Mouse (Mus musculus): ENCODE results near the gene Gigyf2. TPM values are rescaled to one million over a fixed set of nuclear protein-coding genes. Genes with fewer than 3 reads are reported as not detected.
A peak's percentile ranks its signal among the peaks of the same experiment; 100 is the strongest.
"Not testable (repeated sequence)": the region's sequence is repeated elsewhere in the genome, so short reads cannot be mapped to it uniquely, and the experiment has no call there.

Gene Gigyf2
- polyA plus RNA-seq, 1 experiment, result 22.8 TPM

DNA sequence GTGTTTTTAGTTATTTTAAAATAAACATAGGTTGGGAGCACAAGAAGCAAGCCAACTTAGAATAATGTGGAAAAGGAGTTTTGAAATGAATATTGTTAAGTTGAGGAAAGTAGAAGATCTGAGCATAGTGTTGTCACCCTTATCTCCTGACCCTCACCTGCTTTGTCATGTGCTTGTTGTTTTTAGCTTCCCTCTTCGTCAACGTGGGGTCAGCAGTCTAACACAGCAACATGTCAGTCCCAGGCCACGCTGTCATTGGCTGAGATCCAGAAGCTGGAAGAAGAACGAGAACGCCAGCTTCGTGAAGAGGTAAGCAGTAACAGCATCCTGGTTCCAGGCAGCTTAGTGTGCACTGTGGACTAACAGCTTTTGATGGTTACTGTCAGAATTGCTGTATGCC lies 109.8 kb downstream of the Gigyf2 start:
- WGBS, result 92% methylated on average over 6 of the region's 6 CpGs
- Histone ChIP-seq H3K27ac (ENCODE audit: insufficient read depth, low read length) (no peak overlapping the region), H3K4me1 (ENCODE audit: control insufficient read depth, insufficient read depth, insufficient read length) (no peaks in the 10 kb centered on the region), H3K4me3 (ENCODE audit: extremely low read depth, insufficient read depth, insufficient read length) (no peak overlapping the region), H3K36me3 (ENCODE audit: control insufficient read depth, insufficient read depth, low read length) (peaks cover 49% of the 10 kb centered on the region), H3K27me3 (ENCODE audit: control insufficient read depth, insufficient read depth, low read length) (no peaks in the 10 kb centered on the region)
- no peak for TF ChIP-seq CTCF (IDR thresholded peaks at IDR 0.05; ENCODE audit: extremely low read depth, insufficient read depth, insufficient read length, insufficient replicate concordance)
- TF ChIP-seq POLR2A (IDR thresholded peaks at IDR 0.05; ENCODE audit: low read depth, low read length), result no peak
- DNase-seq (ENCODE audit: low read depth in 1 of 2, low spot score in 2 of 2), result no peak

DNA sequence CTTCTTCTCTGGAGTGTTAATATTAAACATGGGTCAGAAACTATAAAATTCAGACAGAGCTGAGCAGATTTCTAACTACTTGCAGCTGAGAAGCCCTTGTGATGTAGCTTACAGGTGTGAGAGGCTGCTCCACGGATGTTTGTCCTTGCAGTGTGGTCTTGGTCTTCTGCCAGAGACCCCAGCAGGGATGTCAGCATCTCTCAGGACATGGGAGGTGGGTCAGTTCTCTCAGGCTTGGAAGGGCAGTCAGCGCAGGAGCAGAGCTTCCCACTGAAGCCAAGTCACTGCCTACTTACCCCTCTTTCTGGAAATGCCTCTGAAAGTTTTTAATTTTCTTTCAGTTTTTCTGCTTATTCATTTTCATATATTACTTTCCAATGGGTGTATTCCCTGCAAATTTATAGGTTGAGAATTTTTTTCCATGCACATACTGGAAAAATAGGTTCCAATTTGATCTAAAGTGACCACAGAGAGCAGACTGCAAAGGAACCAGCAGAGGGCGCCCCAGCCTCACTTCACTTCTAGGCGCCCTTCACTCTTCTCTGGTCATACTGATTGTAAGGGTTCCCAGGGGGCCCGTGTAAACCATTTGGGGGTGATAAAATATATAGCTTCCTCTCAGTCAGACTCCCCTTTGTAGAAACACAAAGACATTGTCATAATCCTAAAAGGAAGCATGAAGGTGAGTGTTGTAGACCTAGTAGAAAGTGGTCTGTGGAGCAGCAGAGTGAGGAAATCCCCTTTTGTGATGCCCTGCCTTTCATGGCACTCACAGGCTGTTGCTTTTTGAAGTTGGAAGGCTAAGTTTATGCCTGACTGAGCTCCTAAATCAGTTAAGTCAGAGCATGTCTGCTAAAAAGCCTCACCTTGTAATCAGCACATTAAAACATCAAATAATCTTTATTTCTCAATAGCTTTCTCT lies 120.6 kb downstream of the Gigyf2 start:
- Histone ChIP-seq H3K27ac (ENCODE audit: insufficient read depth, low read length) (no peak overlapping the region), H3K36me3 (ENCODE audit: control insufficient read depth, insufficient read depth, low read length) (peaks cover 29% of the 10 kb centered on the region), H3K4me3 (ENCODE audit: extremely low read depth, insufficient read depth, insufficient read length) (no peak overlapping the region), H3K4me1 (ENCODE audit: control insufficient read depth, insufficient read depth, insufficient read length) (no peaks in the 10 kb centered on the region), H3K27me3 (ENCODE audit: control insufficient read depth, insufficient read depth, low read length) (no peaks in the 10 kb centered on the region)
- DNase-seq (ENCODE audit: low read depth in 1 of 2, low spot score in 2 of 2), result peak; percentile 29 to 56
- WGBS, result 42% methylated on average over 5 of the region's 5 CpGs
- TF ChIP-seq CTCF (IDR thresholded peaks at IDR 0.05; ENCODE audit: extremely low read depth, insufficient read depth, insufficient read length, insufficient replicate concordance) (peak; percentile 73; the same call in 1 of the 2 replicates), POLR2A (IDR thresholded peaks at IDR 0.05; ENCODE audit: low read depth, low read length) (no peak)

DNA sequence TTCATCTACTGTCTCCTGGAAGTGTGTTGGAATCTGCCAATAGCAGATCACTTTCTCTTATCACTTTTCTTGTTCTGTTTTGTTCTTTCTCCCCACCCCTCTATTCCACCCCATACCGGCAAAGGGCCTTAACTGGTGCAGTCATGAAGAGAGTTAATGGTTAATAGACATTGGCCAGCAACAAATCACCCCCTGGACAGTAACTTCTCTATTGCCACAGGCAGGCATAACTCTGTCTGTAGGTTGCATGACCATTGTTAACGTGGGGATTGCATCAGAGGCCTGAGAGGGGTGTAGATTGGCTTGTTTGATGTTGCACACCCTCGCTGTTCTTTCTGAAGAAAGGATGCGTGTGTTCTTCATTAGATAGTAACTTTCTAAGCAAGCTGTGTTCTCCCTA lies 122.6 kb downstream of the Gigyf2 start:
- no peak overlapping the region for H3K27ac ChIP-seq (ENCODE audit: insufficient read depth, low read length)
- TF ChIP-seq POLR2A (IDR thresholded peaks at IDR 0.05; ENCODE audit: low read depth, low read length) (no peak), CTCF (IDR thresholded peaks at IDR 0.05; ENCODE audit: extremely low read depth, insufficient read depth, insufficient read length, insufficient replicate concordance) (no peak)
- no peaks in the 10 kb centered on the region for H3K4me1 ChIP-seq (ENCODE audit: control insufficient read depth, insufficient read depth, insufficient read length)
- DNase-seq (ENCODE audit: low read depth in 1 of 2, low spot score in 2 of 2), result no peak
- no peaks in the 10 kb centered on the region for H3K27me3 ChIP-seq (ENCODE audit: control insufficient read depth, insufficient read depth, low read length)
- H3K4me3 ChIP-seq (ENCODE audit: extremely low read depth, insufficient read depth, insufficient read length), result no peak overlapping the region
- 89% methylated on average over 4 of the region's 4 CpGs for WGBS
- peaks cover 25% of the 10 kb centered on the region for H3K36me3 ChIP-seq (ENCODE audit: control insufficient read depth, insufficient read depth, low read length)

DNA sequence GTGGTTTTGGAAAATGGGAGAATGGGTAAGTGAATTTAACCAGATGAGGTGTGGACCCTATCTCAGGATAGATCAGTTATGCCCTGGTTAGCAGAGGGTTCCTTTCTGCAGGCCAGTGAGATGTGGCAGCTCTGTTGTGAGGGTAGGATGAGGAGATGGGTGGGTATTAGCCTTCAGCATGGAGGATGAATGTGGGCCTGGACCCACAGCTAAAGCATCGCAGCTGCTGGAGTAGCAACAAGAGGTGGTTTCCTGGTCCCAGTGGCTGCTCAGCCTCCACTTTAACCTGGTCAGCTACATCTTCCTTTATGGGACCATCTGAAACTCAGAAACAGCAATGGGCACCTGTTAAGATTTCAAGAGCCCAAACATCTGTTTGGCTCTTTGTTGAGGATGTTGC lies 129.6 kb downstream of the Gigyf2 start:
- no peaks in the 10 kb centered on the region for H3K27me3 ChIP-seq (ENCODE audit: control insufficient read depth, insufficient read depth, low read length)
- 94% methylated on average over 1 of the region's 1 CpGs for WGBS
- no peak overlapping the region for H3K4me3 ChIP-seq (ENCODE audit: extremely low read depth, insufficient read depth, insufficient read length)
- no peak overlapping the region for H3K27ac ChIP-seq (ENCODE audit: insufficient read depth, low read length)
- no peaks in the 10 kb centered on the region for H3K36me3 ChIP-seq (ENCODE audit: control insufficient read depth, insufficient read depth, low read length)
- no peaks in the 10 kb centered on the region for H3K4me1 ChIP-seq (ENCODE audit: control insufficient read depth, insufficient read depth, insufficient read length)
- no peak for TF ChIP-seq POLR2A (IDR thresholded peaks at IDR 0.05; ENCODE audit: low read depth, low read length)
- no peak for TF ChIP-seq CTCF (IDR thresholded peaks at IDR 0.05; ENCODE audit: extremely low read depth, insufficient read depth, insufficient read length, insufficient replicate concordance)
- no peak for DNase-seq (ENCODE audit: low read depth in 1 of 2, low spot score in 2 of 2)

DNA sequence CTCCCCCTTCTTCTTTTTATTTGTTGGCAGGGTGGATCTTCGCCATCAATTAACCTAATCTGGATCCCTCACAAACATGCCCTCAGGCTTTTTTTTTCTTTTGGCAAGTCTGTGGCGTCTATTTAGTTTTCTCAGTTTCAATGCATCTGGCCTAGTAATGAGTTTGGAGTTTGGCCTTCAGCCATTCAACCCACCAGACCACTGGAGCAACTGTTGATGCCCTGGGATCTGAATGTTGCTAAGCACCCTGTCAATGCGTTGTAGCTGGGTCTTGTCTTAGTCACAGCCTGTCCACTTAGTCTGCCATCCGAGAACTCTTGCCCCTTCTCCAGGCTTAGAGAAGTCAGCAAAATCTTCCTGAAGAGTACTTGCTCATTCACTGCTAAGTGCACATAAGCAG lies 131.2 kb downstream of the Gigyf2 start:
- DNase-seq (ENCODE audit: low read depth in 1 of 2, low spot score in 2 of 2), result no peak
- WGBS, result 94% methylated on average over 4 of the region's 4 CpGs
- H3K4me3 ChIP-seq (ENCODE audit: extremely low read depth, insufficient read depth, insufficient read length), result no peak overlapping the region
- no peak overlapping the region for H3K27ac ChIP-seq (ENCODE audit: insufficient read depth, low read length)
- TF ChIP-seq CTCF (IDR thresholded peaks at IDR 0.05; ENCODE audit: extremely low read depth, insufficient read depth, insufficient read length, insufficient replicate concordance) (no peak), POLR2A (IDR thresholded peaks at IDR 0.05; ENCODE audit: low read depth, low read length) (no peak)
- H3K4me1 ChIP-seq (ENCODE audit: control insufficient read depth, insufficient read depth, insufficient read length), result no peaks in the 10 kb centered on the region
- no peaks in the 10 kb centered on the region for H3K27me3 ChIP-seq (ENCODE audit: control insufficient read depth, insufficient read depth, low read length)
- no peaks in the 10 kb centered on the region for H3K36me3 ChIP-seq (ENCODE audit: control insufficient read depth, insufficient read depth, low read length)

DNA sequence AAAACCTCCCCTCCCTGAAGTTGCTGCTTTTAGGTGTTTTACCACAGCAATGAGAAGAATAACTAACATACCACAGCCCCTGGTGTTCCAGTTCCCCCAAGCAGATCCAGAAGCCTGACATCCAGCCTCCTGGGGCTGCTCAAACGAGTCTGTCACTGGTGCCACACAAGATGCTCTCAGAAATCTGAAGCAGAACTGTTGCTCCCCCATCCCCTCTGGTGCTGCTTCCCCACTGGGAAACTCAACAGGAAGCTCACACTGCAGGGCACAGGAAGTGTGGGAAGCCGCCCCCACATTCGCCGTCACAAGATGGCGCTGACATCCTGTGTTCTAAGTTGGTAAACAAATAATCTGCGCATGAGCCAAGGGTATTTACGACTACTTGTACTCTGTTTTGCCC lies 133.1 kb downstream of the Gigyf2 start:
- 77% methylated on average over 6 of the region's 7 CpGs for WGBS
- not testable (repeated sequence) for H3K4me3 ChIP-seq (ENCODE audit: extremely low read depth, insufficient read depth, insufficient read length); H3K4me1 ChIP-seq (ENCODE audit: control insufficient read depth, insufficient read depth, insufficient read length); H3K27ac ChIP-seq (ENCODE audit: insufficient read depth, low read length); DNase-seq (ENCODE audit: low read depth in 1 of 2, low spot score in 2 of 2); H3K36me3 ChIP-seq (ENCODE audit: control insufficient read depth, insufficient read depth, low read length); H3K27me3 ChIP-seq (ENCODE audit: control insufficient read depth, insufficient read depth, low read length)

DNA sequence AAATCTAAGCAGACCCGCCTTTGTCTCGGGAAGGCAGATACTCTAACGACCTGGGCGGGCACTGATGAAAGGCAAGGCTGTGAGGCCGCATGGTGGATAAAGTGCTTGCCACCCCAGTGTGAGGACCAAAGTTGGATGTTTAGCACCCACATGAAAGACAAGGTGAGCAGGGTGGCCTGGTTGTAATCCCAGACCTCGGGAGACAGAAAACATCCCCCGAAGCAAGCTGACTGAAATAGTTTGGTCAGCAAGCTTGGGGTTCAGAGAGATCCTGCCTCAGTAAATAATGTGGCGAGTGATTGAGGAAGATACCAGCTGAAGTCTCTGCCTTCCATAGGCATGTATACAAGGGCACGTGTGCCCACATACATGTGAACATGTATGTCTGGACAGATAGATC lies 140.7 kb downstream of the Gigyf2 start:
- TF ChIP-seq CTCF (IDR thresholded peaks at IDR 0.05; ENCODE audit: extremely low read depth, insufficient read depth, insufficient read length, insufficient replicate concordance), result no peak
- no peak for TF ChIP-seq POLR2A (IDR thresholded peaks at IDR 0.05; ENCODE audit: low read depth, low read length)

More for the DNA sequence above, 140.7 kb downstream of the Gigyf2 start:
- Histone ChIP-seq H3K27ac (ENCODE audit: insufficient read depth, low read length) (no peak overlapping the region), H3K36me3 (ENCODE audit: control insufficient read depth, insufficient read depth, low read length) (no peaks in the 10 kb centered on the region), H3K4me3 (ENCODE audit: extremely low read depth, insufficient read depth, insufficient read length) (no peak overlapping the region), H3K4me1 (ENCODE audit: control insufficient read depth, insufficient read depth, insufficient read length) (no peaks in the 10 kb centered on the region), H3K27me3 (ENCODE audit: control insufficient read depth, insufficient read depth, low read length) (no peaks in the 10 kb centered on the region)
- 77% methylated on average over 9 of the region's 9 CpGs for WGBS
- no peak for DNase-seq (ENCODE audit: low read depth in 1 of 2, low spot score in 2 of 2)
